Mouse (Mus musculus) thymus, postnatal 4 days (tissue): Measurements from ENCODE around the gene Dpyd.

Experiments
- DNase-seq: peaks from one replicate; pipeline ENCODE4 v3.0.0; 2021

Gene Dpyd

GRCm38 (mm10) chr3:119126003-119126402 lies 564.1 kb downstream of the Dpyd start:
- no peak for DNase-seq

GRCm38 (mm10) chr3:119128076-119128475 lies 566.1 kb downstream of the Dpyd start:
- DNase-seq = no peak

- no peak for DNase-seq
Observed at GRCm38 (mm10) chr3:119143034-119143433, 581.1 kb downstream of the Dpyd start.

- DNase-seq = no peak
Observed at GRCm38 (mm10) chr3:119144788-119145187, 582.9 kb downstream of the Dpyd start.

GRCm38 (mm10) chr3:119154604-119155444 lies 592.9 kb downstream of the Dpyd start:
- DNase-seq = no peak

GRCm38 (mm10) chr3:119158670-119159069 lies 596.7 kb downstream of the Dpyd start:
- DNase-seq = no peak

GRCm38 (mm10) chr3:119165691-119166090 lies 603.8 kb downstream of the Dpyd start:
- no peak for DNase-seq

- DNase-seq = no peak
Observed at GRCm38 (mm10) chr3:119168166-119168565, 606.2 kb downstream of the Dpyd start.

- no peak for DNase-seq
Observed at GRCm38 (mm10) chr3:119168661-119169060, 606.7 kb downstream of the Dpyd start.

- DNase-seq = no peak
Observed at GRCm38 (mm10) chr3:119183261-119183660, 621.3 kb downstream of the Dpyd start.

- DNase-seq = no peak
Observed at GRCm38 (mm10) chr3:119194071-119194470, 632.1 kb downstream of the Dpyd start.

- DNase-seq = no peak
Observed at GRCm38 (mm10) chr3:119195613-119196012, 633.7 kb downstream of the Dpyd start.

- no peak for DNase-seq
Observed at GRCm38 (mm10) chr3:119220763-119221412, 659.0 kb downstream of the Dpyd start.

GRCm38 (mm10) chr3:119243181-119243580 lies 681.3 kb downstream of the Dpyd start:
- no peak for DNase-seq

GRCm38 (mm10) chr3:119256516-119256915 lies 694.6 kb downstream of the Dpyd start:
- no peak for DNase-seq

- no peak for DNase-seq
Observed at GRCm38 (mm10) chr3:119275241-119275640, 713.3 kb downstream of the Dpyd start.

- no peak for DNase-seq
Observed at GRCm38 (mm10) chr3:119280671-119281070, 718.7 kb downstream of the Dpyd start.

GRCm38 (mm10) chr3:119314693-119315092 lies 752.8 kb downstream of the Dpyd start:
- DNase-seq = no peak

GRCm38 (mm10) chr3:119329063-119329462 lies 767.1 kb downstream of the Dpyd start:
- DNase-seq = no peak

- DNase-seq = no peak
Observed at GRCm38 (mm10) chr3:119333335-119334305, 771.7 kb downstream of the Dpyd start.

GRCm38 (mm10) chr3:119361555-119362385 lies 799.8 kb downstream of the Dpyd start:
- DNase-seq = no peak

- no peak for DNase-seq
Observed at GRCm38 (mm10) chr3:119362392-119362791, 800.5 kb downstream of the Dpyd start.
